Mouse (Mus musculus) cerebellum, postnatal 36 days (tissue): ENCODE data around the gene Camta2.

ENCODE experiments used
- DNase-seq, 2 experiments: peaks; one replicate each; pipeline ENCODE4 v3.0.0; 2021 to 2022; ENCODE audit warnings: mixed read lengths in 2 of 2

Gene Camta2

DNA sequence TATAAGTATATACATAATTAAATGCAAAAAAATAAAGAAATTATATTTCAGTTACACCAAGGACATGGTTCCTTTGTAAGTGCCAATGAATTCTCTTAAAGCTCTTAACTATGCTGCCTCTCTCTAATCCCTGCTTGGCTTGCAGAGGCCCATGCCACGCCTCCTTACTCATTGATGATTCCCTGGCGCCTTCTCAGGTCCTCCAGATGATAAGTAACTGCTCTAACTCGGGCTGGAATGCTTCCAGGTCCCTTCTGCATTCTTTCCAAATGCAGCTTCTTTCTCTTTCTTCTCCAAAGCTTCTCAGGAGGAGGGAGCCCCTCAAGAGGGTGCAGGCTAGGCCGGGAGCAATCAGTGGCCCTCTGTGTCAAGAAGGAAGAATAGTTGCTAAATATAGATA is 1.7 kb upstream of the Camta2 start:
- no peak for DNase-seq

DNA sequence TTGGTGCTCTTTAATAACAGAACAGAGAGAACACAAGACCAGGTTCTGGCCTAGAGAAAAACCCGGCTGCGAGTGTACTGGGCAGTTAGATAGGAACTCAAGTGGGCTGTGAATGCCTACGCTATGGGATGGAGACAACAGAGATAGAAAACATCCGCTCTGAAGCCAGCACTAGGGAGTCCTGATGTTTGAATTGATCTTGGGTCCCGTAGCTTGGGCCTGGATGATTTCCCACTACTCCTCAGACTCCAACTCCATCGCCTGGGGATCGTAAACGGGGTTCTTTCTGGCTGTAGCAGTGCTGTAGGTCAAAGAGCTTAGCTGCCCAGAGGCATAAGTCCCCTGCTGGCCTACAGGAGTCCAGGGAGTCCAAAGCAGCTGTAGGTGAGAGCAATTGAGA is 467 bp upstream of the Camta2 start:
- no peak for DNase-seq

DNA sequence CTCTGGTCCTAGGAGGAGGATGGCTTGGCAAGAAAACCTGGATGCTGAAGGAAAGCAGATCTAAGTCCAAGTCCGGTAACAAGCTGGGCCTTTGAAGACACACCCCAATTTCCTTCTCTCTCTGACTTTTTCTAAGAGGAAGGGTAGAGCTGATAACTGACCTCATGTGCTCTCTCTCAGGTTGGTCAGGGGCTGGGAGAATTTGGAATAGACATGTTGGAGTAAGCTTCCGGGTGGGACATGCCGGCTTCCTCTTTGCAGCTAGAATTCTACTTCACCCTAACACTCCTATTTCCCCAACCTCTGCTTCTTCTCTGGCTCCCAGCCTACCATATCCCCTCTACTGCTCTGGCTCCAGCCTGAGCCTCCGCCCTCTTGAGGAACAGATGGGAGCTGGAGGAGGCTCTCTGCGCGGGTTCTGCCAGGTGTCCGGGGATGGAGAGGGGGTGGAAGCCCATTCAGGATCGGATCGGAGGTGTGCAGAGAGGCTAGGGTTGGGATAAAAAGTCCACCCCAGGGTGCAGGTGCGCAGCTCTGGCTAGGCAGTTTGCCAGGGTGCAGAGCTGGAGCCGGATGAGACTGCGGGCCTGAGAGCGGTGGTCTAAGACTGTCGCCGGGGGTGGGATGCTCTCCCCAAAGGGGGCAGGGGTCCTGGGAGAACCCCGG is 871 bp downstream of the Camta2 start:
- DNase-seq, result peak; percentile 61 to 66

DNA sequence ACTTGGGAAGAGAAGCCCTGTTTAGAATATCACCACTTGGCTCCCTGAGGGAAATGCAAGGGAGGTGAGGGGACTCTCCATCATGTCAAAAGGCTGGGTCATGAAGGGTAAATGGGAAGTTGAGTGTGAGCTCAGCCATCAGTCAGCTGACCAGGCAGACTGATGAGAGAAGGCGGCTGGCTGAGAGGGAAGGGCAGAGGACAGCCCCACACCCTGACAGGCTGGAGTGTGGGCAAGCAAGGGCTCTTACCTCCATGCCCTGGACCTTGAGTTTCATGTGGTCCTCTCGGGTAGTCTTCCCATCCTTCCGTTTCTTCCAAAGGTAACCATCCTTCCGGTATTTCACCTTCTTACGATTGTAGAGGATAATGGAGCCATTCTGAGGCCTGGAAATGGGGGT is 4.3 kb downstream of the Camta2 start:
- DNase-seq, result no peak

DNA sequence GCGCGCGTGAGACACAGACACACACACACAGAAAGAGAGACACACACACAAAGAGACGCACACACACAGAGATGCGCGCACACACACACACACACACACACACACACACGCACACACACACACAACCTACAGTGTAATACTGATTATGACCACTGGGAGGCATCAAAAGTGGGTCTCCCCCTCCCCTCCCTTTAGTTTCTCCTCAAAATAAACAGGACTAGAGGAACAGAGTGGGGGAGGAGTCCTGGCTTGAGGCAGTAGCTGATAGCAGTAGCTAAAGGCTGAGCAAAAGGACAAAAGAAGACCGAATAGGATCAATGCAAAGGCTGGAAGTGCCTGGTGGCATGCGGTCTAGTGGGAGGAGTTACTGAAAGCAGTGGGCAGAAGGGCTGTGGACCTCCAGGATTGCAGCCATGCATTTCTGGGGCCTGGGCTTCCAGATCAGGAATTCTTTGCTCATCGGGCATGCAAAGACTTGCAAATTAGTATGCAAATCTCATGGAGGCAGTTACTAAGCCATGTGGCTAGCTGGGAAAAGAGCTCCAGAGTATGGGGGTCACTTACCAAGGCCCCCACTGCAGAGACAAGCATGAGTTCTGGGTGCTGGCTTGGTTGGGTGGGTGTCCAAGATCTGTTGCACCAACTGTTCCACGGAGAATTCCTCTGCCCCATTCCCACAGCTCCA is 5.9 kb downstream of the Camta2 start:
- DNase-seq, result no peak

DNA sequence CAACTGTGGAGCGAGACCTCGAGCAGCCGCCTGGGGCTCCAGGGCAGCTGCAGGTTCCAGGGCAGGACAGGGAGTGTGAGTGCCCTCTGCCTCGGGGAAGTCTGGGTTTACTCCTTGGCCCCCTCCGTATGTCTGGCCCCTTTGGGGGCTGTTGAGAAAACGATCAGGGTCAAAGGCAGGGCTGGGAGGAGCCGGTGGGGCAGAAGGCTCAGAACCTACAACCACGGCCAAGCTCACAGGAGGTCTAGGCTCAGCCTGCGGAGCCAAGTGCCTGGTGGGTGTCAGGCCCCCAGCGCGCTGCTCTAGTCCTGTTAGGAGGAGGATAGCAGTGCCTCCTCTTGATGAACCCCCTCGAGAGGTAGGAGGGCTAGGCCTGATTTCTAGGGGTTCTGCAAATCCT is 6.7 kb downstream of the Camta2 start:
- DNase-seq, result no peak

DNA sequence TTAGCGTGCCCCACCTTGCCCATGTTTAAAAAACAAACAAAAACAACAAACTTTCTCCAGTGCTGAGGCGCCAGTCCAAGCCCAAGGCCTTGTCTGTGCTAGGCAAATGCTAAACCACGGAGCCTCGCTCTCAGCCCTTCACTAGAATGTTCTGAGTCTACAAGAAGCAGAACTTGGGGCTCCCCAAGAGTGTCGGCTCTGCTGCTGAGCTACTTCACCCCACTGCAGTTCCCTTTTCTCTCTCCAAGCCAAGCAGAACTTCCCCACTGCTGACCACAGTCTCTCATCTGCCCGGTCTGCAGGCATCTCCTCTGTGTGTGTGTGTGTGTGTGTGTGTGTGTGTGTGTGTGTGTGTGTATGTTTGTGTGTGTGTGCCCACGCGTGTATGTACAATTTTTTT is 8.0 kb downstream of the Camta2 start:
- DNase-seq, result no peak

DNA sequence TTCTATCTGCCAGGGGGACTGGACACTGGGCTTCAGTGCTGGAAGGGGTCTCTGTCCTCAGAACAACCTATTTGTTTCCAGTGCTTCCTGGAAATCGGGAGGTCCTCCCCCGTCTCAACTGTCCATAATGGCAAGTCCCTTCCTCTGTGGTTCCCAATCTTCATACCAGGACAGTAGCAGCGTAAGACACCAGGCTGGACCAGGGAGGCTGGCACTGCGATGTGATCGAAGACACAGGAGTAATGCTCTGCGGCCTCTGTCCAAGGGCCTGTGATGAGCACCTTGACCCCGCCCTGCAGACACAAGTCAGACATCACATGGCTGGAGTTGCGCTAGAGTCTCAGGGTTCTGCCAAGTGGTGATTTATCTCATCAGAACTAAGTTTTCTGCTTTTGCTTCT is 8.5 kb downstream of the Camta2 start:
- no peak for DNase-seq

DNA sequence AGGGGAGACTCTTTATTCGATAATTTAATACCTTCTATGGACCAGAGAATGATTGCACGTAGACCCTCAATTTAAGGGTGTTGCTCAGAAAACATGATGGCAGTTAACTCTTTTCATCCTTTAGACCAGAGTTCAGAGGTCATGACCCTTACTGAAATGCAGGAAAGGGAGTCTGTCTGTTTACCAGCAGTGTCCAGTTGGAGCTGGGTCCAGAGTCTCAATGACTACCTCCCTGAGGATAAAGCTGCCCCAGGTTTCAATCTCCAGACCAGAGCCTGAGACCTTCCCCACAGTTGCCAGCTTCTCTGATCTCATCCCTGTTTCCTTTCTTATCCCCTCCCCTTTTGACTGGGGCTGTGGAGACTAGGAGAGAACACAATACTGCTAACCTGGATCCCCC is 9.3 kb downstream of the Camta2 start:
- DNase-seq, result no peak

DNA sequence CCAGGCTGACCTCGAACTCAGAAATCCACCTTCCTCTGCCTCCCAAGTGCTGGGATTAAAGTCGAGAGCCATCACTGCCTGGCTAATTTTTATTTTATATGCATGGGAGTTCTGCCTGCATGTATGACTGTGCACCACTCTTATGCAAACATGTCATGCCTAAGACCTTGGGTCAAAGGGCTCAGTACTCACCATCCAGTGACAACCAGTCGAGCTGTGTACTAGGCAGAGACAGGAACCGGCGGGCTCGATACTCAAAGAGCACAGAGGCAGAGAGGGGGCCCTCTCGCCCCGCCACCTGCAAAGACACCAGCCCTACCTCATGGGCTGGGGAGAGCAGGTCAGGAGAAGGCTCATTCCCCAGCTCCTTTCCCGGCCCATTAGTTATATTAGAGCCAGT is 9.8 kb downstream of the Camta2 start:
- no peak for DNase-seq

DNA sequence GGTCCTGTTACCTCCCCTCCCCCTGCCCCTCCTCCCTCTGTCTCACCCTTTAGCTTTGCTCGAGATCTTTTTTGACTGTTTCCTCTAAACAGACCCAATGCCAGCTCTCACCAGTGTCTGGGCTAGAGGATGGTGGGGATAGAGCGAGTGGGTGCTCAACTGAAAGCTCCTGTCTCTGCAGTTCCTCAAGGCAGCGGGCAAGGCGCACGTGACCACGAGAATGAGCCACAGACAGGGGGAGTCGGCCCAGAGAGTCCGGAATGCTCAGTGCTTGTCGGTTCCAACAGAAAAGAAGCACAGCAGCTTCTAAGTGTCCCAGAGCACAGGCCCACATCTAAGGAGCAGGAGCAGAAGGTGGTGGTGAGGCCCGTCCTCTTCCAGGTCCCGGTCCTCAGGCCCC is 13.4 kb downstream of the Camta2 start:
- no peak for DNase-seq

DNA sequence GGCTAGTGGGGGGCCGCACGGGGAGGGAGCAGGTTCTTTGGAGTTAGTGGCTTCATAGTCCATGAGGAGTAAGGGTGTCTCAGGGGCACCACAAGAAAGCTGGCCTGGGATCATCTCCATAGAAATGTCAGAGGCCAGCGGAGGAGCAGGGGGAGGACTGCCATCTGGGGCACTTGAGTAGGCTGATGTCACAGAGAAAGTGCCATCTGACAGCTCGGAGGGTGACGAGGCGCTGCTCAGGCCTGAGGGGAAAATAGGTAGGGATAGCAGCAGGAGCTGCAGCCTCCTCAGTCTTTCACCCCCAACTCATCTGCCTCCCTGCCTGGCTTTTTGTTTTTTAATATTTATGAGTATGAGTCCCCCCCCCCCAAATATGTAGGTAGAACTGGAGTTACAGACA is 13.9 kb downstream of the Camta2 start:
- no peak for DNase-seq

DNA sequence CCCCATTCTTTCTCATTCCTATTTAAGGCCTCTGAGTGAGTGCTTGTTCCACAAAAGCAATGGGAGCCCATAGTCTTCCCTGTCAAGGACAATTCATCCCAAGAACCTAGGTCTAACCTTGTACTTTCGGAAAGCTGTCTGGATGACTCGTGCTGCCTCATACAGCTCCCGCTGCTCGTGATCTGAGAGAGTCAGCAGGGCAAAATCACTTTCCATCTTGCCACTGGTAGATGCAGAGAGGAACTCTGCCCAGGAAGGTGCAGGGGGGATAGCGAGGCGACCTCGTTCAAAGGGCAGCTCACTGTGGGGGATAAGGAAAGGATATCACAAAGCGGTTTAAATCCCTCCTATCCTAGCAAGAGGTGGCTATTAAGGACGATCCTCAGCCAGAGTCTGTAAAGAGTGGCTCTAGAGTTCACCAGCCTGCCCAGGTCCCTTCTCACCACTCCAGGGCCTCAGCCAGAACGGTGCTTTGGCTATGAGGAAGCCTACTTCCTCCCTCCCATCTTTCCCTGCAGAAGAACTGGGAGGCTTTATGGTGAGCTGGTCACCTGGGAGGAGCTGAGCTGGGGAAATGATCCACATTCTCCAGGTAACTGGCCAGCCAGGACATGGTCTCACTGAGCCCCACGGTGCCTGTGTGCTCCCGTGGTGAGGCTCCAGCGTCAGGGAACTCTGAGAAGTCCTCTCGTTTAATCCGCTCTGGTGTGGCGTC is 16.4 kb downstream of the Camta2 start:
- no peak for DNase-seq

DNA sequence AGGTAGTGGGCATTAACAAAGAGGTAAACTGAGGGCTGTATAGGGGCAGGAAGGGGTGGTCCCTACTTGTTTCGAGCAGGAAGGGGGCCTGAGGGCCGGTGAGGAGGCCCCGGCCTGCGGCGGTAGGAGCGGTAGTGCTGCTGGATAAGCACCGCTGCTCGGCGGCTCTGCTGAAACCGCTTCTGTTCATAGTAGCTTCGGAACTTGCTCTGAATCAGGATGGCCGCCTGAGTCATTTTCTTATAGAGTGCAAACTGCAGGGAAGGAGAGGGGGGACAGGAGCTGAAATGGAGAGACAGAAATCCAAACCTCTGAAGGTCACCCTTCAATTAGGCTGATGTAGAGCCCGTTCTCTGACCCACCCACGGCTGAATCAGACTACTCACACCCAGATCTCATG is 17.4 kb downstream of the Camta2 start:
- DNase-seq, result peak in 1 of 2 experiments; percentile 26

DNA sequence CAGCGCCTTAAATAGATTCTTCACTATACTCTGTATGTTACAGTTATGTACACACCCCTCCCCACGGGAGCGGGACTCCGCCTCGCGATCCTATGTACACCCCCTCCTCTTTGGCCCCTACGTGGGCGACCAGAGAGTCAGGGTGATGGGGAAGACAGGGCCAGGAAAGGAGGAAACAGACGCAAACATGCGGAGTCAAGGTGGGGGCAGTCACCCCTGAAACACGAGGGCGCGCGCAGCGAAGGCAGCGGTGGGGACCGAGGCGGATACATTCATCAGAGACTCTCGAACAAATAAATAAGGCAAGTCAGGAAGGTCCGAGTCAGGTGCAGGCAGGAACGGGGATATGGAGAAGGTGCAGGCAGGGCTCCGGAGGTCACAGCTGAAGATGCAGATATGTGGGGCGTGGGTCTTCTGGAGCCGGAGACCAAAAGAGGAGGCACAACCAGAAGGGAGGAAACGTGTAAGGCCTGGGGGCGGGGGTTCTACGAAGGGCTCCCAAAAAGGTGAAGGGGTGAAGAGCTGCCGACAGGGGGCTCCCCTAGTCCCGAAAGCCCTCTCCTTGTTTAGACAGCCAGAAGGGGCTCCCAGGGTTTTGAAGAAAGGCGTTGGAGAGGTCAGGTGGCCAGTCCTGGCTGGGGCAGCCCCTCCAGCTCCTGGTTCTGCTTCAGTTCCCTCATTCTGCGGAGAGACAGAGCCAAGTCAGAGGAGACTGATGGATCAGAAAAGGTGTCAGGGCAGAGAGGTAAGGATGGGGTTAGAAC is 18.1 kb downstream of the Camta2 start:
- peak; percentile 68 to 75 for DNase-seq

DNA sequence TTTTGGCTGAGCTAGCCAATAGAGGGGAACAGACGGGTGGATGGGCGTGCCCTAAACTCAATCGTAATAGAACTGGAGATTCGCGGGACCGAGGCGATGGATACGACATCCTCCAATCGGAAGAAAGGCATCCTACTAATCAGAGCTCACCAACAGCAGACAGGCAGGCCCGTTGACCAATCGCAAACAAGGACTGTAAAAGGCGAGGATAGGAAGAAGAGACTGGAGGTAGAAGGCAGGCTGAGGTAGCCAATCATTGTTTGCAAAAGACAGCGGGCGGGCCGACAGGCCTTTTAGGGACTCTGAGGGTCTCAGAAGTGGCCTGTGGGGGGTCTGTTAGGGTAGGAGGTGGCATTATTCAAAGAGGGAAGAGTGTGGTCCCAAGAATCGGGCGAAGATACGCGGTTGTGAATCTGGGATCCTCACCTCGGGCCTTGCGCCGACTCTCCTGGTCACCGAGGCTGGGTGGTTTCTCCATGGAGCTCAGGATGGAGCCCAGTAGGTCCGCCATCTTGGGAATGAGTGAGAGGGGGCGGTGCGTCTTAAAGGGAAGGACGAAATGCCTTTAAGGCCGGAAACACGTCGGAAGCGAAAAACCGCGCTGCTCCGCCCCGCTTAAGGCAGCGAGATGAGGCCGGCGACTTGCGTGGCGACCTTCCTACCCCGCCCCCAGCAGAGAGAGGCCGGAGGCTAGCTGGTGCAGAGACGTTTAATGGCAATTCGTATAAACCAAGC is 19.0 kb downstream of the Camta2 start, which contains the start of gene Spag7:
TSS of gene Spag7 (minus strand) at position 646 of the 735 bp plus-strand sequence.
- peak; percentile 95 to 98 for DNase-seq

DNA sequence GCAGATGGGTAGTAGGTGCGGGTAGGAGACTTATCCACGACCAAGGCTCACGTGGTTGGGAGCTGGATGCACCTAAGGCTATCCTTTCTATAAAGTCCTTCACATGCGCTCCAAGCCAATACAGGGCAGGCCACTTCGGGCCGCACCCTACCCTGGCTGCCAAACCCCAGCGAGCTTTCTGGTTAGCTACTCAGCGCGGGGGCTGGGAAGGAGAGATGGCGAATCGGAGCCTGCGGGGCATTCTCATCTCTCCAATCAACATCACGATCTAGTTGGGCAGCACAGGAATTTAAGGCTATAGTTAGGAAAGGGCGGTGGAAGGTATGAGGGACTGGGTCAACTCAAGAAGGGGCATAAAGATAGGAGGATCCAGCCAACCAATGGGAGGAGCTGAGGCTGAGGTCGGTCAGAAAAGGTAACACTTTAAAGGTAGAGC is 19.6 kb downstream of the Camta2 start:
- peak in 1 of 2 experiments; percentile 79 for DNase-seq

DNA sequence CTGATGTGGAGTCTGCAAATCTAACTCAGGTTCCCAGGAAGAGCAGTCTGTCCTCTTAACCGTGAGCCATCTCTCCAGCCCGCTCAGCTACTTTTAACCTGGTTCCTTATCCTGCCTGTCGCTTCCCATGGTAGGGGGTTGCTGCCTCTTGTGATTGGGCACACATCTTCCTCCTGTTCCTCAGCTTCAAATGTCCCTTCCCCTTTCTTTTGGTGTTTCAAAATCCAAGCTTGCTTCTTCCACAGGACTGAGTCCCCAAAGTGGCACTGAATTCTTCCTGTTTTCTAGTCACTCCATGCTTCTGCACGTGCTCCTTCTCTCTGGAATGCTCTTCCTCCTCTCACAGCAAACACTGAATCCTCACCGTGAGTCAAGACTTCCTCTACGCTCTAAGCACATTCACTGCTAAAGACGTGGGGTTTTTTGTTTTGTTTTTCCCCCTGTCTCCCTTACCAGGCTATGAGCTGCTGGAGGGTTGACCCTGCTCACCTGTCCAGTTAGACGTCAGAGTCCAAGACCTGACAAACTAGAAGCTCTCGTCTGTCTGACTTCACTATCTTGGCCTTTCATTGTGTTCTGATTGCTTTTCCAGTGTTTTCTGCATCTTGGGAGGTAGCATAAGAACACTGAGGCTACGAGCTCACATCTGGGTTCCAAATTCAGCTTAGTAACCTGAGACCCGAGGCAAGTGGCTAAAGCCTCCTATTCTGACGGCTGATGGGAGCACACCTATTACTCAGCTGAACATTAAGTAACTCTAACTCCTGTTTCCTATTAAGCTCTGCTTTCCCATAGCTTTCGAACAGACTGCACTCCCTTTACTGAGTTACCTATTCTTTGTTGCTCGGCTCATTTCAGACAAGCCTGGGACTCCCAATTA is 20.4 kb downstream of the Camta2 start:
- no peak for DNase-seq

DNA sequence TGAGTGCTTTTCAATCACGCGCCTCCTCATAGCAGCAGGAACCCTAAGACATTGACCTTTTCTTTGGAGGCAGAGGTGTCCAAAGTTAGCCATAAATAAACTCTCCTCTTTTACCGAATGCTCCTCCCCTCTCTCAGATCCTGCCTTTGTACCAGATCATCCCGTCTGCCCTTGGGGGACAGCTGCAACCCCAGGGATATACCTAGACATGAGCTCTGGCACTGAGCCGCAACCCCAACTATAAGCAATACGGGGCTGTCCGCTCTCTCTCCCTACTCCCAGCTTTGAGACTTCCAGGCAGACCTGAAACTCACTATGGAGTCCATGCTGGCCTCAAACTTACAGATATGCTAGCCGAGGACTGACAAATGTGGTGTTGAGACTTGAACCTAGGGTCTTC is 21.2 kb downstream of the Camta2 start:
- no peak for DNase-seq

DNA sequence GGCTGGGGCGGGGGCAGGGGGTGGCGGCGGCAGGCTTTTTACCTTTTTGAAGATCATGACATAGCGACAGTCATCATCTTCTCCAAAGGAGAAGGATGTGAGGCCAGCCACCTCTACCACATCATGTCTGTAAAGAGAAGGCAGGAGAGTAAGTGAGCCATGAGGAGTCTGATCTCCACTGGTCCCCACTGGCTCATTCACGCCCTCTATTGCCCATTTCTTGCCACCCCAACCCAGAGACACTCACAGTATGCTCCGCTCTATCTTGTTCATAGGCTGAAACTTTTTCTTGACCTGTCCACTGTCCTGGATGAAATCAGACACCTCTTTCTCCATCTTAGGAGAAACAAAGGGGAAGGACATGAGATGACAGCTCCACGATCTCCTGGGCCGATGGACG is 23.2 kb downstream of the Camta2 start:
- no peak for DNase-seq

DNA sequence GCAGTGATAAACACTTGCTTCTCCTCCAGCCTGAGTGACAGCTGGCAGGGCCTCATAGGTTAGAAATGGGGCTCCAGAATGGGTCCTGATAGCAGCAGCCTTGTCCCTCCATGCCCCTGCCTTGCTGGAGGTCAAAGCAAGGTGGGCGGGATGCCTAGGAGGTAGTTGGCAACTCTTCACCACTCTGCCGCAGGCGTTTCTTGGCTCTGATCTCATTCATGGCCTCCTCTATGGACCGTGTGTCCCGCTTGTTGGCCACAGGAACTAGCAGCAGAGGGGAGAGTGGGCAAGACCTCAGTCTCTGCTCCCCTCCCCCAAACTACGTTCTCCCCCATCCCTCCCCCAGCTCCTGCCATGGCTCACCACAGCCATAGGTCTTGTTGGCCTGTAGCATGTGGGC is 23.9 kb downstream of the Camta2 start:
- DNase-seq, result no peak

DNA sequence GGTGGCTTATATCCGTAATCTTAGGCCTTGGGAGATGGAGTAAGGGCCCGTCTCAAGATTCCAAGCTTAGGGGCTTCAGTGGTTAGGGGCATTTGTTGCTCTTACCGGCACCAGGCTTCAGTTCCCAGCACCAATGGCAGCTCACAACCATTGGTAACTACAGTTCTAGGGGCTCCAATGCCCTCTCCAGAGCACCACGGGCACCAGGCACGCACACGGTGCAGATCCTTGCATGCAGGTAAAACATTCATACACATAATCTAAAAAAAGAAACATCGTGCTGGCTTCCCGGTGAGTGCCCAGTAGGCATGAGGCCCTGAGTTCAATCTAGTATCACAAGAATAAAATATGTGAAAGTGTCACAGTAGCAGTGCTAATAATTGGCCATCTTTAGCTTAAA is 24.8 kb downstream of the Camta2 start:
- no peak for DNase-seq
